Comparison of ENCODE assay signal across 28 mouse cellular contexts in genomic region chr3:9448541-9448940, GRCm38 (mm10).
DNase-seq lines count a peak whose midpoint lies in the region; ATAC-seq and TF ChIP-seq lines count a peak whose summit lies in the region.
"Had no signal": no experiment of that assay in that cellular context is flagged by ENCODE, and none has a peak within 500 bp of the region (broad histone marks: within the 10 kb centered on the region; RNA-seq: fewer than 3 reads in every experiment).

No protein-coding gene starts in this region.

- no peak overlapping the region for H3K4me3 ChIP-seq in heart, embryonic 12.5 days
- H3K4me3 ChIP-seq in liver, postnatal 0 days (ENCODE audit: low read depth, low read length) = no peak overlapping the region
- H3K4me3 ChIP-seq: embryonic facial prominence, embryonic 13.5 days; erythroblast, embryonic 14.5 days; hindbrain, embryonic 10.5 days; limb, embryonic 12.5 days; liver, embryonic 13.5 days; midbrain, embryonic 15.5 days; myocyte; neural tube, embryonic 13.5 days had no signal

- no peaks in the 10 kb centered on the region for H3K27me3 ChIP-seq in heart, embryonic 12.5 days (replicated peaks)
- H3K27me3 ChIP-seq in liver, postnatal 0 days (ENCODE audit: insufficient read depth, low read length) = no peaks in the 10 kb centered on the region
- H3K27me3 ChIP-seq: CH12.LX; embryonic facial prominence, embryonic 13.5 days; limb, embryonic 12.5 days; liver, embryonic 13.5 days; midbrain, embryonic 15.5 days; neural tube, embryonic 13.5 days had no signal

- 0 out of 2 replicates have a peak overlapping the region, but pooled peaks have one; percentile 61 for H3K27ac ChIP-seq in heart, embryonic 12.5 days (ENCODE audit: poor library complexity, severe bottlenecking)
- no peak overlapping the region for H3K27ac ChIP-seq in liver, postnatal 0 days (ENCODE audit: low read depth)
- H3K27ac ChIP-seq: embryonic facial prominence, embryonic 13.5 days; hindbrain, embryonic 10.5 days; limb, embryonic 12.5 days; liver, embryonic 13.5 days; midbrain, embryonic 15.5 days had no signal

- DNase-seq in heart, postnatal 4 days = no peak
- DNase-seq in liver, postnatal 0 days = no peak
- no peak for DNase-seq in liver
- peak; percentile 41 for DNase-seq in ES-CJ7 (ENCODE audit: low read depth, low spot score)
- peak; percentile 3 for DNase-seq in induced T-regulatory cell, adult 2 months (ENCODE audit: low read depth)
- no peak for DNase-seq in right cerebral cortex, postnatal 25 days
- DNase-seq: adrenal gland, postnatal 25 days; B cell, adult 2 months; cerebellum, adult 8-10 months; cerebellum, postnatal 36 days; embryo, embryonic 11 days; gastrocnemius, postnatal 25 days; kidney, adult 18-20 months; kidney, postnatal 10 days; liver, embryonic 13.5 days; lung, postnatal 10 days; retina, postnatal 1 day; thymus, postnatal 14 days had no signal

- no peaks in the 10 kb centered on the region for H3K9me3 ChIP-seq in heart, embryonic 12.5 days (replicated peaks)
- H3K9me3 ChIP-seq in liver, postnatal 0 days (ENCODE audit: low read length) = no peaks in the 10 kb centered on the region
- H3K9me3 ChIP-seq: liver, embryonic 13.5 days; midbrain, embryonic 15.5 days; neural tube, embryonic 13.5 days had no signal

- peaks cover 15% of the 10 kb centered on the region for H3K4me1 ChIP-seq in heart, embryonic 12.5 days (replicated peaks)
- no peaks in the 10 kb centered on the region for H3K4me1 ChIP-seq in liver, postnatal 0 days (ENCODE audit: insufficient read depth)
- H3K4me1 ChIP-seq: embryonic facial prominence, embryonic 13.5 days; hindbrain, embryonic 10.5 days; limb, embryonic 12.5 days; liver, embryonic 13.5 days had no signal

- WGBS in heart, embryonic 12.5 days = 89% methylated on average over 5 of the region's 5 CpGs
- 80% methylated on average over 5 of the region's 5 CpGs for WGBS in liver, postnatal 0 days (ENCODE audit: insufficient replicate concordance)

- no peak for TF ChIP-seq EP300 in liver, postnatal 0 days (IDR thresholded peaks at IDR 0.05; ENCODE audit: low read depth)

- H3K36me3 ChIP-seq in heart, embryonic 12.5 days = peaks cover 29% of the 10 kb centered on the region
- peaks cover 3% of the 10 kb centered on the region; the same call in 1 of the 2 replicates for H3K36me3 ChIP-seq in liver, postnatal 0 days (replicated peaks; ENCODE audit: insufficient read depth, low read length)
- H3K36me3 ChIP-seq: midbrain, embryonic 15.5 days had no signal

- H3K9ac ChIP-seq in heart, embryonic 12.5 days = no peak overlapping the region
- H3K9ac ChIP-seq in liver, postnatal 0 days (replicated peaks) = no peak overlapping the region
- H3K9ac ChIP-seq: embryonic facial prominence, embryonic 13.5 days; limb, embryonic 12.5 days; liver, embryonic 13.5 days; midbrain, embryonic 15.5 days; neural tube, embryonic 13.5 days had no signal

- no peak overlapping the region for H3K4me2 ChIP-seq in heart, embryonic 12.5 days
- no peak overlapping the region for H3K4me2 ChIP-seq in liver, postnatal 0 days (ENCODE audit: low read depth, low read length)
- H3K4me2 ChIP-seq: embryonic facial prominence, embryonic 13.5 days; limb, embryonic 12.5 days; liver, embryonic 13.5 days; midbrain, embryonic 15.5 days; neural tube, embryonic 13.5 days had no signal

- TF ChIP-seq CTCF in liver, postnatal 0 days (IDR thresholded peaks at IDR 0.05; ENCODE audit: low read depth) = peak; percentile 33

- no peak for ATAC-seq in heart, embryonic 12.5 days (ENCODE audit: insufficient number of reproducible peaks, low FRiP score)
- ATAC-seq in liver, postnatal 0 days = no peak
- ATAC-seq: forebrain, embryonic 14.5 days had no signal

Comparison
In these comparisons a context has a peak if more than half of its experiments do, and no peak if none do; other contexts are left out.
1. DNase-seq: peak in ES-CJ7 (single experiment) and induced T-regulatory cell, adult 2 months (single experiment); none in heart, postnatal 4 days (single experiment), liver, postnatal 0 days (single experiment), liver (single experiment) and right cerebral cortex, postnatal 25 days (single experiment).